Mouse (Mus musculus) testis, adult 2 months (tissue): ENCODE results near the gene Dnajb14.

Experiments
- CTCF ChIP-seq: fragments of 200-500 bp; IDR thresholded peaks from 2 replicates; pipeline ENCODE4 v1.5.1; 2012; ENCODE audit warnings: low read depth, mild to moderate bottlenecking, inconsistent platforms, low read length, moderate library complexity; ENCODE audit not compliant: control insufficient read depth, insufficient read depth, insufficient replicate concordance
- POLR2A ChIP-seq: fragments of 200-500 bp; IDR thresholded peaks from 2 replicates; pipeline ENCODE4 v1.6.1; 2012; ENCODE audit warnings: low read depth, mild to moderate bottlenecking, inconsistent platforms, low read length, moderate library complexity; ENCODE audit not compliant: control insufficient read depth

GRCm38 (mm10) chr3:137896867-137897266 lies 29.4 kb downstream of the Dnajb14 start:
- no peak for TF ChIP-seq CTCF
- no peak for TF ChIP-seq POLR2A
